Mouse (Mus musculus): Measurements from ENCODE around the gene Zfp184.

- TF ChIP-seq CTCF (IDR thresholded peaks at IDR 0.05; ENCODE audit: insufficient read depth, low read depth, low read length): no peak
- TF ChIP-seq POLR2A (IDR thresholded peaks at IDR 0.05; ENCODE audit: insufficient read depth, low read depth, low read length): no peak
These were observed 56.5 kb downstream of the Zfp184 start for GRCm38 (mm10) chr13:22001346-22001745.
